9 mouse cellular contexts compared by ENCODE assay signal in genomic region chr7:29319337-29320307, GRCm38 (mm10). TPM values are rescaled to one million over a fixed set of nuclear protein-coding genes. Genes with fewer than 3 reads are reported as not detected.
DNase-seq lines count a peak whose midpoint lies in the region; ATAC-seq and TF ChIP-seq lines count a peak whose summit lies in the region.
"Had no signal": no experiment of that assay in that cellular context is flagged by ENCODE, and none has a peak within 500 bp of the region (broad histone marks: within the 10 kb centered on the region; RNA-seq: fewer than 3 reads in every experiment).

No protein-coding gene starts in this region.

- no peak for DNase-seq in heart, embryonic 10.5 days (ENCODE audit: low spot score)
- DNase-seq in heart, adult 11 months: no peak
- peak; percentile 78 for DNase-seq in MEL (ENCODE audit: low read depth, low spot score)
- peak; percentile 43 for DNase-seq in hindbrain, embryonic 10.5 days (ENCODE audit: low spot score)
- DNase-seq in right cerebral cortex, adult 18-20 months: no peak
- DNase-seq in kidney, postnatal 10 days: no peak
- no peak for DNase-seq in left cerebral cortex, adult 8-10 months (ENCODE audit: low spot score in 2 of 2)

- peak; percentile 18 to 61 (median 42) for TF ChIP-seq CTCF in MEL (IDR thresholded peaks at IDR 0.05 in 2 of 3, conservative IDR thresholded peaks at IDR 0.05 in 1 of 3; ENCODE audit: control insufficient read depth in 1 of 3, insufficient read depth in 1 of 3, low read depth in 2 of 3, low read length in 3 of 3, poor library complexity in 1 of 3, severe bottlenecking in 1 of 3)

- H3K9ac ChIP-seq in MEL (ENCODE audit: control insufficient read depth, low read depth, low read length, poor library complexity, severe bottlenecking): peak overlapping the region; percentile 48
- peak overlapping the region; percentile 24; the same call in 1 of the 2 replicates for H3K9ac ChIP-seq in midbrain, embryonic 12.5 days (replicated peaks)

- peaks cover 39% of the 10 kb centered on the region; the same call in 1 of the 2 replicates for H3K27me3 ChIP-seq in heart, embryonic 10.5 days (ENCODE audit: insufficient read depth, poor library complexity, severe bottlenecking)
- no peaks in the 10 kb centered on the region for H3K27me3 ChIP-seq in MEL (ENCODE audit: control insufficient read depth in 1 of 2, insufficient read depth in 2 of 2, low read length in 2 of 2)
- H3K27me3 ChIP-seq in hindbrain, embryonic 10.5 days (ENCODE audit: insufficient read depth, poor library complexity, severe bottlenecking): no peaks in the 10 kb centered on the region
- H3K27me3 ChIP-seq in midbrain, embryonic 12.5 days: no peaks in the 10 kb centered on the region

- H3K4me2 ChIP-seq in midbrain, embryonic 12.5 days (replicated peaks): peak overlapping the region; percentile 52

- no peaks in the 10 kb centered on the region for H3K9me3 ChIP-seq in heart, embryonic 10.5 days
- H3K9me3 ChIP-seq in MEL (replicated peaks; ENCODE audit: insufficient read depth, low read length): no peaks in the 10 kb centered on the region
- H3K9me3 ChIP-seq in hindbrain, embryonic 10.5 days: no peaks in the 10 kb centered on the region
- no peaks in the 10 kb centered on the region for H3K9me3 ChIP-seq in midbrain, embryonic 12.5 days
- H3K9me3 ChIP-seq: megakaryocyte, embryonic 14.5 days had no signal

- TF ChIP-seq RAD21 in MEL (IDR thresholded peaks at IDR 0.05; ENCODE audit: low read depth, low read length): peak; percentile 56

- H3K36me3 ChIP-seq in heart, embryonic 10.5 days: peaks cover 6% of the 10 kb centered on the region; the same call in 1 of the 2 replicates
- peaks cover 0 to 24% of the 10 kb centered on the region in 2 experiments; a peak in 2 of 4 replicates for H3K36me3 ChIP-seq in MEL (ENCODE audit: control insufficient read depth in 1 of 2, insufficient read depth in 2 of 2, low read length in 2 of 2)
- H3K36me3 ChIP-seq in hindbrain, embryonic 10.5 days: peaks cover 39% of the 10 kb centered on the region
- peaks cover 13% of the 10 kb centered on the region for H3K36me3 ChIP-seq in midbrain, embryonic 12.5 days

- H3K79me2 ChIP-seq in MEL (ENCODE audit: control insufficient read depth, insufficient read depth, low read length, poor library complexity): no peaks in the 10 kb centered on the region

- H3K4me3 ChIP-seq in heart, embryonic 10.5 days: peak overlapping the region; percentile 42
- H3K4me3 ChIP-seq in MEL (ENCODE audit: control insufficient read depth in 1 of 2, insufficient read depth in 1 of 2, low read depth in 2 of 2, low read length in 2 of 2): peak overlapping the region; percentile 39 to 49; a peak in 3 of 4 replicates
- H3K4me3 ChIP-seq in hindbrain, embryonic 10.5 days: peak overlapping the region; percentile 44
- H3K4me3 ChIP-seq in midbrain, embryonic 12.5 days: peak overlapping the region; percentile 23

- 6% methylated on average over 19 of the region's 19 CpGs for WGBS in heart, embryonic 10.5 days
- WGBS in hindbrain, embryonic 10.5 days: 10% methylated on average over 19 of the region's 19 CpGs
- WGBS in midbrain, embryonic 12.5 days: 8% methylated on average over 19 of the region's 19 CpGs

- TF ChIP-seq EP300 in MEL (IDR thresholded peaks at IDR 0.05; ENCODE audit: low read depth in 1 of 2, low read length in 2 of 2): peak; percentile 9 to 12; a peak in 1 of 4 replicates

- H3K27ac ChIP-seq in heart, embryonic 10.5 days: peak overlapping the region; percentile 73
- H3K27ac ChIP-seq in MEL (ENCODE audit: control insufficient read depth, low read depth, low read length): peak overlapping the region; percentile 49
- H3K27ac ChIP-seq in hindbrain, embryonic 10.5 days: peak overlapping the region; percentile 93
- H3K27ac ChIP-seq in midbrain, embryonic 12.5 days (replicated peaks): peak overlapping the region; percentile 98

- peaks cover 60% of the 10 kb centered on the region for H3K4me1 ChIP-seq in heart, embryonic 10.5 days
- peaks cover 16 to 26% of the 10 kb centered on the region in 2 experiments for H3K4me1 ChIP-seq in MEL (ENCODE audit: control insufficient read depth in 1 of 2, insufficient read depth in 2 of 2, low read length in 2 of 2)
- H3K4me1 ChIP-seq in hindbrain, embryonic 10.5 days (replicated peaks): peaks cover 74% of the 10 kb centered on the region
- H3K4me1 ChIP-seq in midbrain, embryonic 12.5 days: peaks cover 68% of the 10 kb centered on the region

- no peak for ATAC-seq in midbrain, embryonic 12.5 days (ENCODE audit: low FRiP score, low read depth)

- no peak for TF ChIP-seq POLR2A in MEL (IDR thresholded peaks at IDR 0.05; ENCODE audit: control insufficient read depth in 1 of 2, insufficient read depth in 1 of 2, low read depth in 1 of 2, low read length in 2 of 2, poor library complexity in 1 of 2)

TF ChIP-seq in MEL, 35 proteins besides CTCF, POLR2A, EP300 and RAD21:
- TF ChIP-seq UBTF (IDR thresholded peaks at IDR 0.05; ENCODE audit: borderline replicate concordance, insufficient read depth, low read depth, low read length): no peak
- peak; percentile 76 for TF ChIP-seq ZNF384 (IDR thresholded peaks at IDR 0.05; ENCODE audit: low read depth, low read length)
- TF ChIP-seq ZKSCAN1 (IDR thresholded peaks at IDR 0.05; ENCODE audit: low read depth, low read length): no peak; the same call in 1 of the 2 replicates
- TF ChIP-seq TAL1 (IDR thresholded peaks at IDR 0.05; ENCODE audit: low read length): peak; percentile 64
- 0 out of 2 replicates have a peak, but pooled peaks have one; percentile 16 for TF ChIP-seq MYC (IDR thresholded peaks at IDR 0.05; ENCODE audit: low read depth, low read length)
- TF ChIP-seq MXI1 (IDR thresholded peaks at IDR 0.05; ENCODE audit: low read depth, low read length): peak; percentile 62
- no peak for TF ChIP-seq ZMIZ1 (IDR thresholded peaks at IDR 0.05; ENCODE audit: low read depth, low read length)
- no peak for TF ChIP-seq GABPA (IDR thresholded peaks at IDR 0.05; ENCODE audit: low read depth, low read length)
- TF ChIP-seq POLR2AphosphoS5 (IDR thresholded peaks at IDR 0.05; ENCODE audit: borderline replicate concordance, low read depth, low read length): no peak
- TF ChIP-seq SIN3A (IDR thresholded peaks at IDR 0.05; ENCODE audit: low read length): peak; percentile 83
- TF ChIP-seq ZC3H11A (IDR thresholded peaks at IDR 0.05; ENCODE audit: low read depth, low read length): peak; percentile 38; the same call in 1 of the 2 replicates
- TF ChIP-seq E2F4 (IDR thresholded peaks at IDR 0.05; ENCODE audit: borderline replicate concordance, low read depth, low read length): no peak
- TF ChIP-seq ELF1 (IDR thresholded peaks at IDR 0.05; ENCODE audit: low read depth, low read length): no peak
- TF ChIP-seq CHD1 (IDR thresholded peaks at IDR 0.05; ENCODE audit: low read depth, low read length): no peak
- no peak for TF ChIP-seq USF2 (IDR thresholded peaks at IDR 0.05; ENCODE audit: borderline replicate concordance in 1 of 2, insufficient read depth in 1 of 2, low read depth in 1 of 2, low read length in 2 of 2)
- 0 out of 2 replicates have a peak, but pooled peaks have one; percentile 9 for TF ChIP-seq TCF12 (IDR thresholded peaks at IDR 0.05; ENCODE audit: low read depth, low read length)
- TF ChIP-seq HCFC1 (IDR thresholded peaks at IDR 0.05; ENCODE audit: low read depth, low read length): 0 out of 2 replicates have a peak, but pooled peaks have one; percentile 35
- TF ChIP-seq MAZ (IDR thresholded peaks at IDR 0.05; ENCODE audit: low read depth, low read length): 0 out of 2 replicates have a peak, but pooled peaks have one; percentile 53
- 0 out of 2 replicates have a peak, but pooled peaks have one; percentile 21 for TF ChIP-seq ETS1 (IDR thresholded peaks at IDR 0.05; ENCODE audit: low read depth, low read length)
- peak; percentile 55 for TF ChIP-seq SMC3 (IDR thresholded peaks at IDR 0.05; ENCODE audit: low read depth, low read length)

RNA-seq across cellular contexts. Expression of gene Dpf1, which starts 15.9 kb away (rescaled TPM):
- 2.5 and 8.7 TPM in 2 replicates for polyA plus RNA-seq in heart, embryonic 10.5 days (2016; fragmentation: Nextera tagmentation; extraction: Ambion mirVana)
- total RNA-seq in MEL (2012; rRNA removed): 8.4 and 10.2 TPM in 2 replicates
- 10 to 100 TPM in 1 of 2 experiments, not detected in 1; 17.3 TPM for polyA plus RNA-seq in MEL (2012; ENCODE audit: insufficient read depth in 1 of 2, insufficient read length in 2 of 2, low read depth in 1 of 2, low replicate concordance in 2 of 2, missing spikeins in 1 of 2)
- 28.3 and 60.6 TPM in 2 replicates for polyA plus RNA-seq in hindbrain, embryonic 10.5 days (2016; fragmentation: Nextera tagmentation; extraction: Ambion mirVana)
- polyA plus RNA-seq in midbrain, embryonic 12.5 days (2016; fragmentation: Nextera tagmentation; extraction: Ambion mirVana): 115 and 119 TPM in 2 replicates
- 100 to 1,000 TPM in 2 of 4 experiments, 10 to 100 TPM in 2; 87.4 to 112 (median 99.7) TPM for total RNA-seq in left cerebral cortex, adult 8-10 months (2022)

RNA-seq across cellular contexts. Expression of gene Ppp1r14a, which starts 30.5 kb away (rescaled TPM):
- 6.4 and 13.8 TPM in 2 replicates for polyA plus RNA-seq in heart, embryonic 10.5 days (2016; fragmentation: Nextera tagmentation; extraction: Ambion mirVana)
- 3.8 and 3.9 TPM in 2 replicates for total RNA-seq in MEL (2012; rRNA removed)
- polyA plus RNA-seq in MEL (2012; ENCODE audit: insufficient read depth in 1 of 2, insufficient read length in 2 of 2, low read depth in 1 of 2, low replicate concordance in 2 of 2, missing spikeins in 1 of 2): 1 to 10 TPM in 1 of 2 experiments, not detected in 1; 7.1 TPM
- polyA plus RNA-seq in hindbrain, embryonic 10.5 days (2016; fragmentation: Nextera tagmentation; extraction: Ambion mirVana): 35.5 and 55.7 TPM in 2 replicates
- polyA plus RNA-seq in midbrain, embryonic 12.5 days (2016; fragmentation: Nextera tagmentation; extraction: Ambion mirVana): 19.2 and 20.0 TPM in 2 replicates
- total RNA-seq in left cerebral cortex, adult 8-10 months (2022): 10 to 100 TPM; 35.3 to 41.0 (median 39.8) TPM

RNA-seq across cellular contexts. Expression of gene Spint2, which starts 37.9 kb away (rescaled TPM):
- polyA plus RNA-seq in heart, embryonic 10.5 days (2016; fragmentation: Nextera tagmentation; extraction: Ambion mirVana): 32.4 and 63.4 TPM in 2 replicates
- 71.9 and 78.1 TPM in 2 replicates for total RNA-seq in MEL (2012; rRNA removed)
- polyA plus RNA-seq in MEL (2012; ENCODE audit: insufficient read depth in 1 of 2, insufficient read length in 2 of 2, low read depth in 1 of 2, low replicate concordance in 2 of 2, missing spikeins in 1 of 2): 100 to 1,000 TPM in 1 of 2 experiments, not detected in 1; 131 TPM
- 43.7 and 65.7 TPM in 2 replicates for polyA plus RNA-seq in hindbrain, embryonic 10.5 days (2016; fragmentation: Nextera tagmentation; extraction: Ambion mirVana)
- polyA plus RNA-seq in midbrain, embryonic 12.5 days (2016; fragmentation: Nextera tagmentation; extraction: Ambion mirVana): 23.8 and 25.7 TPM in 2 replicates
- 10 to 100 TPM; 27.9 to 38.2 (median 33.0) TPM for total RNA-seq in left cerebral cortex, adult 8-10 months (2022)

Comparison
In these comparisons a context has a peak if more than half of its experiments do, and no peak if none do; other contexts are left out.
1. DNase-seq: peak in MEL (single experiment) and hindbrain, embryonic 10.5 days (single experiment); none in heart, embryonic 10.5 days (single experiment), heart, adult 11 months (single experiment), right cerebral cortex, adult 18-20 months (single experiment), kidney, postnatal 10 days (single experiment) and left cerebral cortex, adult 8-10 months (0 of 2).
2. Peak in every context shown above with its lines, with median percentiles within 50 percentile points of each other: H3K27ac ChIP-seq and H3K4me3 ChIP-seq.